Mouse (Mus musculus) liver, embryonic 14.5 days (tissue): ENCODE results near the gene Map2k5.

Experiments
- CTCF ChIP-seq: IDR thresholded peaks from 2 replicates; pipeline ENCODE4 v1.5.1; 2016; ENCODE audit warnings: antibody characterized with exemption, low read depth, control low read depth
- EP300 ChIP-seq: IDR thresholded peaks from 2 replicates; pipeline ENCODE4 v1.6.1; 2016; ENCODE audit warnings: antibody characterized with exemption, low read depth

DNA sequence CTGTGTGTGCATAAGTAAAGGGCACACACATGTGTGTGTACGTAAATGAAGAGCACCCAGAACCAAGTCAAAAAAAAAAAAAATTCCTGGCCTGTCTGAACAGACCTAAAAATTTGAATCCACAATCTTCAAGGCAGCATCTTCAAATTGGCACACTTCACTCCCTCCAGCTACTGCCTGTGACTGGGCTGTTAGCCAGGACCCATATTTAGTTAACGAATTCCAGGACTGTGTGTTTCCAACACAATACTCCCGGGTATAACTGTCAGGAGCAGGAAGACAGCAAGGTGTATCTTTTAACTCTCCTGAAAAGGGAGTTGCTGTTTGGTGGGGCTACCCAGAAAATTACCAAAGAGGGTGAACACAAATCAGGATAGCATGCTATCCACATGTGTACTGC is 118.9 kb downstream of the Map2k5 start:
- TF ChIP-seq EP300 (no peak), CTCF (no peak)
